Mouse (Mus musculus) R1 (cell line): ENCODE measurements around the gene Cysltr1.
A peak's percentile ranks its signal among the peaks of the same experiment; 100 is the strongest.

Source experiments
- DNase-seq: peaks from one replicate; pipeline ENCODE4 v3.0.0-alpha.2; 2018; ENCODE audit warnings: low read depth, low spot score

Gene Cysltr1

GRCm38 (mm10) chrX:106603386-106603785 lies at the start of gene Cysltr1:
Gene Cysltr1 (minus strand): TSS chrX:106603679.
- peak; percentile 6 for DNase-seq

- DNase-seq = no peak
Measured at GRCm38 (mm10) chrX:106634799-106635541, 31.5 kb upstream of the Cysltr1 start.

GRCm38 (mm10) chrX:106633543-106633942 lies 30.1 kb upstream of the Cysltr1 start:
- no peak for DNase-seq

GRCm38 (mm10) chrX:106628514-106628913 lies 25.0 kb upstream of the Cysltr1 start:
- no peak for DNase-seq

- DNase-seq = no peak
Measured at GRCm38 (mm10) chrX:106623667-106624066, 20.2 kb upstream of the Cysltr1 start.

GRCm38 (mm10) chrX:106622512-106622911 lies 19.0 kb upstream of the Cysltr1 start:
- DNase-seq = no peak

GRCm38 (mm10) chrX:106602574-106603258 lies 763 bp downstream of the Cysltr1 start:
- peak; percentile 78 for DNase-seq

- DNase-seq = no peak
Measured at GRCm38 (mm10) chrX:106595904-106596303, 7.6 kb downstream of the Cysltr1 start.

GRCm38 (mm10) chrX:106593914-106594313 lies 9.6 kb downstream of the Cysltr1 start:
- DNase-seq = no peak

- no peak for DNase-seq
Measured at GRCm38 (mm10) chrX:106582886-106583285, 20.6 kb downstream of the Cysltr1 start, which contains the start of gene Gm5127. Gene Gm5127 (plus strand): TSS chrX:106583186.

- DNase-seq = no peak
Measured at GRCm38 (mm10) chrX:106582197-106582596, 21.3 kb downstream of the Cysltr1 start.

- no peak for DNase-seq
Measured at GRCm38 (mm10) chrX:106580410-106580809, 23.1 kb downstream of the Cysltr1 start.

GRCm38 (mm10) chrX:106578966-106579365 lies 24.5 kb downstream of the Cysltr1 start:
- no peak for DNase-seq

GRCm38 (mm10) chrX:106555457-106555856 lies 48.0 kb downstream of the Cysltr1 start:
- DNase-seq = no peak

GRCm38 (mm10) chrX:106536359-106536758 lies 67.1 kb downstream of the Cysltr1 start:
- peak; percentile 13 for DNase-seq
